Mouse (Mus musculus): ENCODE results near the gene Cdk13. TPM values are rescaled to one million over a fixed set of nuclear protein-coding genes. Genes with fewer than 3 reads are reported as not detected.

Cdk13 gene
- polyA plus RNA-seq, 1 experiment from 2014 or later, result 9.5 TPM

DNA sequence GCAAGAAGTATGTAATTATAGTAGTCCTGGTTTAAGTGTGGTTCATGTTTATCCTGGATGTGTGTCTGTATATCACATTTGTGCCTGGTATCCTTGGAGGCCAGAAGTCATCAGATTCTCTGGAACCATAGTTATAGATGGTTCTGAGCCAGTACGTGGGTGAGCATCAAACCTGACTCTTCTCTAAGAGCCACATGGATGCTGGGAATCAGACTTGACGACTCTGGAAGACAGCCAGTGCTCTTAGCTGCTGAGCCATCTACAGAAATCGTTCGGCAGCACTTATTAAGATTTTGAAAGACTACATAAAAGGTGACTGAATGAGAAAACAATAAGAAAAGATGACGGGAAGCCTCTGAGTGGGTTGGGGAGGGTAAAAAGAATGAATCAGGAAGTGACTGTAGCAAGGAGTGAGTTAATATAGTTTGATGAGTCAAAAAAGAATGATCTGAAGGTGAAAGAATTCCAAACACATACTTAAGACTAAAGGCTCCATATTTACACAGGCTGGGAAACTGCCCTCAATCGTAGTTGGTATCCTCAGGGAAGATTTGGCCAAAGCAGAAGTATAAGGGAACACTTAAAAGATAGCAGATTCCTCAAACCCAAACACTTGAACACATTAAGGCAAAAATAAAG lies 99.6 kb downstream of the Cdk13 start:
- Histone ChIP-seq H3K4me2 (ENCODE audit: low read length) (no peak overlapping the region), H3K4me3 (ENCODE audit: low read length) (no peak overlapping the region), H3K27ac (ENCODE audit: low read depth, low read length) (no peak overlapping the region), H3K9me3 (ENCODE audit: control insufficient read depth, low read length) (no peaks in the 10 kb centered on the region), H3K27me3 (replicated peaks; ENCODE audit: control insufficient read depth, insufficient read depth, low read length) (no peaks in the 10 kb centered on the region), H3K9ac (ENCODE audit: low read depth, low read length) (no peak overlapping the region), H3K4me1 (ENCODE audit: control insufficient read depth, insufficient read depth, low read depth, low read length) (no peaks in the 10 kb centered on the region), H3K36me3 (ENCODE audit: control insufficient read depth, insufficient read depth, low read length) (no peaks in the 10 kb centered on the region)
- 89% methylated on average over 6 of the region's 6 CpGs for WGBS
- no peak for ATAC-seq

DNA sequence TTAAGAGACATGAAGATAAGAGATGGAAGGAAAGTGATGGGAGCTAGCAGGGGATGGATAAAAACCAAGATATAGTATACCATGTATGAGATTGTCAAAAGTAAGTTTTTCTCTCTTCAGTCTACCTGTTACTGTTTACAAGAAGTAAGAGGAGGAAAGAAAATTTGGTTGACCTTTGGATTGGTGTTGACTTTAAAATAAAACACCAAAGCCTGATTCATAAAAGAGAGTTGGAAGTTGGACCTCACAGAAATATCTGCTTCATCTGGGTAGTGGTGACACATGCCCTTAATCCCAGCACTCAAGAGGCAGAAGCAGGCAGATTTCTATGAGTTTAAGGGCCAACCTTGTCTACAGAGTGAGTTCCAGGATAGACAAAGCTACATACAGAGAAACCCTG lies 102.6 kb downstream of the Cdk13 start:
- Histone ChIP-seq H3K27me3 (replicated peaks; ENCODE audit: control insufficient read depth, insufficient read depth, low read length) (no peaks in the 10 kb centered on the region), H3K4me3 (ENCODE audit: low read length) (no peak overlapping the region), H3K36me3 (ENCODE audit: control insufficient read depth, insufficient read depth, low read length) (no peaks in the 10 kb centered on the region), H3K9ac (ENCODE audit: low read depth, low read length) (no peak overlapping the region), H3K4me1 (ENCODE audit: control insufficient read depth, insufficient read depth, low read depth, low read length) (no peaks in the 10 kb centered on the region), H3K9me3 (ENCODE audit: control insufficient read depth, low read length) (no peaks in the 10 kb centered on the region), H3K4me2 (ENCODE audit: low read length) (no peak overlapping the region), H3K27ac (ENCODE audit: low read depth, low read length) (no peak overlapping the region)
- ATAC-seq, result no peak

- Histone ChIP-seq H3K9ac (ENCODE audit: low read depth, low read length) (no peak overlapping the region), H3K4me2 (ENCODE audit: low read length) (no peak overlapping the region), H3K27ac (ENCODE audit: low read depth, low read length) (no peak overlapping the region), H3K4me3 (ENCODE audit: low read length) (no peak overlapping the region), H3K27me3 (replicated peaks; ENCODE audit: control insufficient read depth, insufficient read depth, low read length) (no peaks in the 10 kb centered on the region), H3K9me3 (ENCODE audit: control insufficient read depth, low read length) (no peaks in the 10 kb centered on the region), H3K4me1 (ENCODE audit: control insufficient read depth, insufficient read depth, low read depth, low read length) (no peaks in the 10 kb centered on the region; the same call in 1 of the 2 replicates), H3K36me3 (ENCODE audit: control insufficient read depth, insufficient read depth, low read length) (no peaks in the 10 kb centered on the region)
- no peak for ATAC-seq
Observed at GRCm38 (mm10) chr13:17701322-17701721, 103.6 kb downstream of the Cdk13 start.

- H3K36me3 ChIP-seq (ENCODE audit: control insufficient read depth, insufficient read depth, low read length), result no peaks in the 10 kb centered on the region
- H3K9ac ChIP-seq (ENCODE audit: low read depth, low read length), result no peak overlapping the region
- WGBS, result 70% methylated on average over 3 of the region's 3 CpGs
- no peak overlapping the region for H3K4me2 ChIP-seq (ENCODE audit: low read length)
- H3K4me1 ChIP-seq (ENCODE audit: control insufficient read depth, insufficient read depth, low read depth, low read length), result peaks cover 4% of the 10 kb centered on the region; the same call in 1 of the 2 replicates
- no peak overlapping the region for H3K27ac ChIP-seq (ENCODE audit: low read depth, low read length)
- no peaks in the 10 kb centered on the region for H3K27me3 ChIP-seq (replicated peaks; ENCODE audit: control insufficient read depth, insufficient read depth, low read length)
- no peak overlapping the region for H3K4me3 ChIP-seq (ENCODE audit: low read length)
- ATAC-seq, result no peak
- H3K9me3 ChIP-seq (ENCODE audit: control insufficient read depth, low read length), result no peaks in the 10 kb centered on the region
Observed at GRCm38 (mm10) chr13:17700090-17700715, 104.7 kb downstream of the Cdk13 start.

GRCm38 (mm10) chr13:17695898-17696580 lies 108.9 kb downstream of the Cdk13 start:
- Histone ChIP-seq H3K9me3 (ENCODE audit: control insufficient read depth, low read length) (no peaks in the 10 kb centered on the region), H3K4me2 (ENCODE audit: low read length) (peak overlapping the region; percentile 84), H3K27me3 (replicated peaks; ENCODE audit: control insufficient read depth, insufficient read depth, low read length) (no peaks in the 10 kb centered on the region), H3K36me3 (ENCODE audit: control insufficient read depth, insufficient read depth, low read length) (no peaks in the 10 kb centered on the region), H3K4me3 (ENCODE audit: low read length) (peak overlapping the region; percentile 82), H3K27ac (ENCODE audit: low read depth, low read length) (peak overlapping the region; percentile 92; the same call in 1 of the 2 replicates), H3K9ac (ENCODE audit: low read depth, low read length) (peak overlapping the region; percentile 87), H3K4me1 (ENCODE audit: control insufficient read depth, insufficient read depth, low read depth, low read length) (peaks cover 8% of the 10 kb centered on the region)
- ATAC-seq, result no peak
- 19% methylated on average over 7 of the region's 7 CpGs for WGBS

- WGBS, result under 1% methylated on average over 63 of the region's 66 CpGs
- Histone ChIP-seq H3K27ac (ENCODE audit: low read depth, low read length) (peak within 1 kb of the TSS; percentile 92), H3K36me3 (ENCODE audit: control insufficient read depth, insufficient read depth, low read length) (no peaks in the 10 kb centered on the region), H3K9ac (ENCODE audit: low read depth, low read length) (peak within 1 kb of the TSS; percentile 87), H3K4me1 (ENCODE audit: control insufficient read depth, insufficient read depth, low read depth, low read length) (peaks cover 8% of the 10 kb centered on the region), H3K27me3 (replicated peaks; ENCODE audit: control insufficient read depth, insufficient read depth, low read length) (no peaks in the 10 kb centered on the region), H3K9me3 (ENCODE audit: control insufficient read depth, low read length) (no peaks in the 10 kb centered on the region), H3K4me2 (ENCODE audit: low read length) (peak within 1 kb of the TSS; percentile 84), H3K4me3 (ENCODE audit: low read length) (peak within 1 kb of the TSS; percentile 82)
- ATAC-seq, result peak; percentile 99
Observed at GRCm38 (mm10) chr13:17694911-17695699, 109.8 kb downstream of the Cdk13 start, which contains the start of the genes Mplkip and Sugct. Gene Mplkip, plus strand, starts transcription at chr13:17695192. Gene Sugct, minus strand, starts transcription at chr13:17695553.

GRCm38 (mm10) chr13:17694414-17694813 lies 110.5 kb downstream of the Cdk13 start:
- Histone ChIP-seq H3K4me2 (ENCODE audit: low read length) (peak overlapping the region; percentile 75), H3K9ac (ENCODE audit: low read depth, low read length) (peak overlapping the region; percentile 78), H3K27ac (ENCODE audit: low read depth, low read length) (peak overlapping the region; percentile 92), H3K36me3 (ENCODE audit: control insufficient read depth, insufficient read depth, low read length) (no peaks in the 10 kb centered on the region), H3K9me3 (ENCODE audit: control insufficient read depth, low read length) (no peaks in the 10 kb centered on the region), H3K4me3 (ENCODE audit: low read length) (peak overlapping the region; percentile 82), H3K4me1 (ENCODE audit: control insufficient read depth, insufficient read depth, low read depth, low read length) (peaks cover 8% of the 10 kb centered on the region), H3K27me3 (replicated peaks; ENCODE audit: control insufficient read depth, insufficient read depth, low read length) (no peaks in the 10 kb centered on the region)
- 0% methylated on average over 13 of the region's 25 CpGs for WGBS
- peak; percentile 79 for ATAC-seq

GRCm38 (mm10) chr13:17693816-17694215 lies 111.1 kb downstream of the Cdk13 start:
- WGBS, result 69% methylated on average over 5 of the region's 5 CpGs
- H3K4me2 ChIP-seq (ENCODE audit: low read length), result peak overlapping the region; percentile 75
- no peak for ATAC-seq

More at GRCm38 (mm10) chr13:17693816-17694215, 111.1 kb downstream of the Cdk13 start:
- H3K9ac ChIP-seq (ENCODE audit: low read depth, low read length), result no peak overlapping the region
- no peaks in the 10 kb centered on the region for H3K9me3 ChIP-seq (ENCODE audit: control insufficient read depth, low read length)
- no peaks in the 10 kb centered on the region for H3K36me3 ChIP-seq (ENCODE audit: control insufficient read depth, insufficient read depth, low read length)
- H3K27ac ChIP-seq (ENCODE audit: low read depth, low read length), result no peak overlapping the region
- H3K4me3 ChIP-seq (ENCODE audit: low read length), result no peak overlapping the region; the same call in 1 of the 2 replicates
- H3K4me1 ChIP-seq (ENCODE audit: control insufficient read depth, insufficient read depth, low read depth, low read length), result peaks cover 8% of the 10 kb centered on the region
- no peaks in the 10 kb centered on the region for H3K27me3 ChIP-seq (replicated peaks; ENCODE audit: control insufficient read depth, insufficient read depth, low read length)
